Mouse (Mus musculus): ENCODE results near the gene Ppp1r37.

Ppp1r37 gene

GRCm38 (mm10) chr7:19569647-19570046 lies 6.8 kb upstream of the Ppp1r37 start:
- DNase-seq, result no peak

DNA sequence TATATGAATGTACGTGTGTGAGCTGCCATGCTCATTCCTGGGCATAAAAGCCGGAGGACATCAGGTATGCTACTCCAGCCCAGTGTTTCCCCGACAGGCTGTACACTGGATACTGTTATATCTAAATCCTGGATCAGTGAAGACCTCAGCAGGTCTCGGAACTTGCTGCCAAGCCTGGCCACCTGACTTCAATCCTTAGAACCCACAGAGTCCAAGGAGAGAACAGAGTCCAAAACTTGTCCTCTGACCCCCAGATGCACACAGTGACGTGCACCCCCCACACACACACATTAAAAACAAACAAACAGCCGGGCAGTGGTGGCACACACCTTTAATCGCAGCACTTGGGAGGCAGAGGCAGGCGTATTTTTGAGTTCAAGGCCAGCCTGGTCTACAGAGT lies 4.5 kb upstream of the Ppp1r37 start:
- no peak for DNase-seq

GRCm38 (mm10) chr7:19565803-19566202 lies 2.9 kb upstream of the Ppp1r37 start:
- no peak for DNase-seq

GRCm38 (mm10) chr7:19564455-19564854 lies 1.6 kb upstream of the Ppp1r37 start:
- DNase-seq, result peak in 1 of 2 experiments; percentile 54

DNA sequence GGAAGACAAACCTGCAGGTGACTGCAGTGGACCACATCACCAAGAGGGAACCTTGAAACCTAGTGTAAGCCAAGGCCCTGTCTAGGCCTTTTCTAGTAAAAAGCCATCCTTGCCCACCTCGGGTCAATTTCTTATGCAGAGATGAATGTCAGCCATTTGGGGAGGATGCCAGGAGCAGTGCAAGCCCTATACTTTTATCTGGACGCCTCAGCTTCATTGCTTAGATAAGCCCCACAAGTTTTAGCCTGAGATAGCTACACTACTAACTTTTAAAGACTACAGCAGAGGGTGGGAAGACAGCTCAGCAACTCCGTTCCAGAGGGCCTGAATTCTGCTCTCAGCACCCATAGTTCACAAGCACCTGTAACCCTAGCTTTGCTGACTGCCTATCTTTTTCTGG lies 1.0 kb upstream of the Ppp1r37 start:
- DNase-seq, result no peak

DNA sequence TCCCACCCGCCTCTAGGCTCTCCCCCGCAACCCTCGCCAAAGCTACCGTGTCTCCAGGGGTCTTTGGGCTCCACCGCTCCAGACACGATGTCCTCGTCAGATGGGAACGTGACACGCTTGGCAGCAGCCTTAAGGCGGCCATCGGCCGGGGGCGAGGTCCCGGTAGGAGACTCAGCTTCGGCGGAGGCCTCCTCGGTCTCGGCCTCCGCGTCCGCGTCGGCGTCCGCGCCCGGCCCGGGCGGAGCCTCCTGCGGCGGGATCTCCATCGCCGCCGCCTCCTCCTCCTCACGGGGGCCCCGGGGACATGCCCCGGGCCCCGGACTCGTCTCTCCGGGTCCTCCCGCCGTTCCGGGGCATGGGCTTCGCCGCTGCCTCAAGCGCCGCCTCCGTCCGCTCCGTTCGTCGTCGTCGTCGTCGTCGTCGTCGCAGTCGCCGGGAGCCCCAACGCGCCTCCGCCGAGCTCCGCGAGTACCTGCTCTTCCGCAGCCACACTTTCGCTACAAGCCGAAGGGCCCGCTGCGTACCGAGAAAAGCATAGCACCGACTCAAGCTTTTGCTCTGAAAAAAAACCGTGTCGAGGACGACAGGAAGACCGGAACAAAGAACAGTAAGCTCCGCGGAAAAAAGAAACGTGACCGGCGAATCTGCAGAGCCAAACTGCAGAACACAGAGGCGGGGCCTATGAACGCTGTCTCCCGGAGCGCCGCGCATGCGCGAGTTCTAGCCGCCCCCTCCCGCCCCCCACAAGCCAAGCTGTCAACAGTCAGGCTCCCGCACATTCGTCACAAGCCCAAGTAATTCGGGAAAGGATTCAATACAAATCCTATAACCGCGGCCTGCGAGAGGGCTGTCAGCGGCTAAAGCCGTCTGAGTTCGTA lies 872 bp downstream of the Ppp1r37 start:
- DNase-seq, result peak; percentile 96 to 97

DNA sequence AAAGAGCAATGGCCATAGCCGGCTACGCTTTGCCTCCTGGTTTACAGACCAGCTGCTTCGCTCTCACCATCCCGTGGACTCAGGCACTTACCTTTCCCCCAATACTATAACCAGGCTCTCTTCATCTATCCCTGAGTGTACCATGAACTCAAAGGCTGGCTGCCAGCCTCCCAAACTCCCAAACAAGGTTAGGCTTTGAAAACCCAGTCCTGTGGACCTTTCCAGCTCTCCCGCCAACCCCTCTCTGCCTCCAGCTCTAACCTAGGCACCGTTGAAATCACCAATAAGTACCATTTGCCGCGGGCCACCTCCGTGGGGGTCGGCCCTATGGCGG lies 1.5 kb downstream of the Ppp1r37 start:
- no peak for DNase-seq

GRCm38 (mm10) chr7:19560491-19561260 lies 2.2 kb downstream of the Ppp1r37 start:
- peak; percentile 29 to 35 for DNase-seq

DNA sequence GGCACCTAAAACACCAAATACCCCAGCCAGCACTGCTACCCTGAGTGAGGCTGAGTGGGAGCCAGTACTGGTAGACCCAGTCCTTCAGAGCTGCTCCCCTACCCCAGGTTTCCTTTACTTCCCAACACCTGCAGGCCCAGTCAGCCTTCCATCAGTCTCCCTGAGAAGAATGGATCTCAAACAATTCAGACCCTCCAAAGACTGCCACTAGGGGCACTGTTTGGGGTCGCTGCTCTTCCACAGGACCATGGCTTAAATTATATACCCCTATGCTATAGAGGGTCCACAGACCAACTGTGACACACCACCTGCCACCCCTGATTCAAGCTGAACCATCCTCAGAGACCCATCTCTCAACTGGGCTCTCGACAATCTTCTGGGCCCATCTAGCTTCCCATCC lies 3.9 kb downstream of the Ppp1r37 start:
- DNase-seq, result peak in 1 of 2 experiments; percentile 58

DNA sequence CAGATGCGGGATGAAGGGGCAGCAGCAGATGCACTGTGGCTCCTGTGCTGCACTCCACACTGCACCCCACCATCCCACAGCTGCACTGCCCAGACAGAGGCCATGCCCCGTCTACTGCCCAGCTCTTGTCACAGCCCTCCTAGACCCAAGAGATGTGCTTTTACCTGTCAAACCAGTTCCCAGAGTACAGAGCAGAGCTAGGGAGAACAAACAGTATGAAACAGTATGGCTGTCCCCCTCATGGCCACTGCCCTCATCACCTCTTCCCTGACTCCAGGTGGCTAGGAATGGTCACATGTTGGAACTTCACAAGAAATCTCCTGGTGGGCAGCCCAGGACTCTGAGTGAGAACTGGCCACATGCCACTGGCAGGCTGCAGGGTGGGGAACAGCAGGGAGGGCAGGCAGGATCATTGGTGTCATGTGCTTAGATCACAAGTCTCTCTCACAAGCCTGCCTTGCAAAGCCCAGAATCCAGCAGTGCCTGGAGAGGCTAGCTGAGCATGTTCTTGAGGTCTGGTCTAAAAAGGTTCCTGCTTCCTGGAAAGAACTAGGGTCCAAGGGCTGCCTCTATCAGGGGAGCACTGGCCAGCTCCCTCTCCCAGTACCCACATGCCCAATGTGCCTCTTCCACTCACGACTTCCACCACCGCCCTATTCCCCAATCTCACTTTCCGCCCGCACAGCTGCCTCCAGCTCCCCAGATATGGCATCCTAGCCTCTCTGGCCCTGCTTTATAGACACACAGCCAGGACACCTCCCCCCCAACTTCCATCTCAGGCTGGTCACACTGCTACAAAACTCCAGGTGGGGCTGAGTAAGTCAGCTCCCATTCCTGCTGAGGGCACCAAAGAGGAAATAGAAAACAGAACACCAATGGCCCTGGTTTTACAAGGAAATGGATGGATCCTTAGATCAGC lies 4.6 kb downstream of the Ppp1r37 start:
- DNase-seq, result no peak

- DNase-seq, result peak in 1 of 2 experiments; percentile 34
Observed at GRCm38 (mm10) chr7:19557086-19557485, 5.8 kb downstream of the Ppp1r37 start.

DNA sequence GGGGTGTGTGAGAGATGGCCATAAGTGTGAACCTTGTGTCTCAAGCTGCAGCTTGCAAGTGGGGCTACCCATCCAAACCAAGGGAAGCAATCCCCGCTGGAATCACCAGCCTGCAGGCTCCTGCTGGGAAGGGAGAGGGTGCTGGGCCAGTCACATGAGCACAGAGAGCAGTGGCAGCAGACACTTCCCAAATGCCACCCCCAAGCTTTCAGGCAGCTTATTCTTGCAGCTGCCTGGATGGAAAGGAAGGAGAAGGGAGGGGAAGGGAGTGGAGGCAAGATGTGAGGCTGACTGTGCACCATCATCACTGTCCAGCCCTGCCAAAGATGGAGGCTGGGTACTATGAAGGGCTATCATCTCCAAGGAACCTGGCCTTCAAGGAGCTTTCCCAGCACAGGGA lies 8.7 kb downstream of the Ppp1r37 start:
- no peak for DNase-seq

GRCm38 (mm10) chr7:19552443-19552842 lies 10.4 kb downstream of the Ppp1r37 start:
- no peak for DNase-seq

GRCm38 (mm10) chr7:19551634-19552033 lies 11.2 kb downstream of the Ppp1r37 start:
- DNase-seq, result no peak

- no peak for DNase-seq
Observed at GRCm38 (mm10) chr7:19549394-19549793, 13.5 kb downstream of the Ppp1r37 start.

GRCm38 (mm10) chr7:19547344-19547969 lies 15.4 kb downstream of the Ppp1r37 start:
- no peak for DNase-seq

DNA sequence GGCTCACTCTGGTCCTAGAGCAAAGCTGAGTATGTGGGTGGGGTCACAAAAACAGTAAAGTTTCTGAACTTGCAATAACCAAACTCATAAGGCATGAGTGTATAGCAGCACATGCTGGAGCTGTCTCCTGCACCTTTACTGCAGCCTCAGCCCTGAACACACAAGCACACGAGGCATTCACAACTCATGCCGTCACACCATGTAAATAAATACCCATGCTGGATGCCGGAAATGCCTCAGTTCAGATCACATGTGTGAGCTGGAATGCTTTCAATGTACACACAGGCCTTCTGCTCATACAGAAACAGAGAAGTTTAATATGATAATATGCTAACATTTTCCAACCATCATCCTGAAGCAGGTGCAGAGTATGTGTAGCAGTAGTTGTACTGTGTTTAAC lies 16.9 kb downstream of the Ppp1r37 start:
- DNase-seq, result no peak

- peak in 1 of 2 experiments; percentile 63 for DNase-seq
Observed at GRCm38 (mm10) chr7:19543584-19543983, 19.3 kb downstream of the Ppp1r37 start.

- DNase-seq, result peak; percentile 78 to 86
Observed at GRCm38 (mm10) chr7:19542155-19542691, 20.7 kb downstream of the Ppp1r37 start.

GRCm38 (mm10) chr7:19541681-19542154 lies 21.2 kb downstream of the Ppp1r37 start:
- DNase-seq, result peak in 1 of 2 experiments; percentile 45

GRCm38 (mm10) chr7:19540771-19541566 lies 21.9 kb downstream of the Ppp1r37 start:
- peak; percentile 52 to 64 for DNase-seq
